Mouse (Mus musculus) small intestine, adult 2 months (tissue): Measurements from ENCODE around the gene Smyd3. TPM values are rescaled to one million over a fixed set of nuclear protein-coding genes. Genes with fewer than 3 reads are reported as not detected.

Source experiments
- H3K27ac ChIP-seq: fragments of 200-500 bp; 2 replicates; pipeline ENCODE4 v1.5.1; 2012; ENCODE audit warnings: low read depth, low read length, control low read depth, inconsistent platforms; ENCODE audit not compliant: insufficient read depth
- H3K27me3 ChIP-seq: fragments of 200-500 bp; 2 replicates; pipeline ENCODE4 v1.6.1; 2012; ENCODE audit warnings: mild to moderate bottlenecking, moderate library complexity, low read length, inconsistent platforms; ENCODE audit not compliant: control insufficient read depth, insufficient read depth
- H3K36me3 ChIP-seq: fragments of 200-500 bp; 2 replicates; pipeline ENCODE4 v1.6.1; 2012; ENCODE audit warnings: mild to moderate bottlenecking, low read length, control low read depth, inconsistent platforms; ENCODE audit not compliant: control insufficient read depth, insufficient read depth
- H3K4me1 ChIP-seq: fragments of 200-500 bp; 2 replicates; pipeline ENCODE4 v1.6.1; 2012; ENCODE audit warnings: low read length, inconsistent platforms, mixed read lengths; ENCODE audit not compliant: control insufficient read depth, insufficient read depth, insufficient read length
- H3K4me3 ChIP-seq: fragments of 200-500 bp; 2 replicates; pipeline ENCODE4 v1.5.1; 2012; ENCODE audit warnings: low read depth, mild to moderate bottlenecking, control low read depth, inconsistent platforms, low read length, moderate library complexity
- CTCF ChIP-seq: fragments of 200-500 bp; IDR thresholded peaks from 2 replicates; pipeline ENCODE4 v1.5.1; 2012; ENCODE audit warnings: low read depth, mild to moderate bottlenecking, control low read depth, inconsistent platforms, low read length, moderate library complexity, mixed read lengths; ENCODE audit not compliant: insufficient replicate concordance, insufficient read length; ENCODE audit errors: extremely low read depth
- POLR2A ChIP-seq: fragments of 200-500 bp; IDR thresholded peaks from 2 replicates; pipeline ENCODE4 v1.6.1; 2012; ENCODE audit warnings: low read depth, mild to moderate bottlenecking, control low read depth, inconsistent platforms, low read length, moderate library complexity
- WGBS: fragments of 180-500 bp; shearing (Covaris S2); methylation state at CpG from one replicate; pipeline ENCODE4 v1.1.7; 2018; 5-methylcytosine and 5-hydroxymethylcytosine counted together
- polyA plus RNA-seq: library from polyadenylated mRNA; depleted of rRNA; stranded (reverse); fragments of >200 nt; gene quantifications from 2 replicates; pipeline ENCODE4 v1.2.3, GENCODE M21; 2012; rRNA removed

The Smyd3 gene
- polyA plus RNA-seq, 1 experiment: 1.1 TPM

DNA sequence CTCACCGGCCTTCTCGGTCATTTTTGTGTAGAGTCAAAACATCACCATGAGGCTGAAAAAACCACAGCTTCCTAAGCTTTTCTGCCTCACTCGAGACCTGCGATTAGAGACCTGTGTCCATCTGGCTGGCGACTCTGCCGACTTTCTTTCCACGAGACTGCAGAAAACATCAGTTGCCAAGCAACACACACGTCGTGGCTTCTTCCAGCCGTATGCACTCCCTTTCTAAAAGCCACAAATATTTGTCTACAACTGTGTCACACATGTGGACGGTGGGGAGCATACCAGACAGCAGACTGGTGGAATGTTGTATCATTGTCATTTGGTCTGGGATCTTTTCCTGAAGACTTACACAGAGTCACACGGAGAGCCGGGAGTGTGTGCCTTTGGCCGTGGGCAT, 606.9 kb downstream of the Smyd3 start:
- H3K4me1 ChIP-seq: no peaks in the 10 kb centered on the region
- H3K4me3 ChIP-seq: no peak overlapping the region
- WGBS: 52% methylated on average over 14 of the region's 14 CpGs
- no peaks in the 10 kb centered on the region for H3K36me3 ChIP-seq
- TF ChIP-seq POLR2A (no peak), CTCF (no peak)
- no peaks in the 10 kb centered on the region for H3K27me3 ChIP-seq
- H3K27ac ChIP-seq: no peak overlapping the region

Other genes with a start within 250 kb of the Smyd3 start
- 2.1 and 2.7 TPM in 2 replicates for gene Tfb2m, start 28.2 kb upstream of the Smyd3 start, polyA plus RNA-seq
- 7.8 and 12.7 TPM in 2 replicates for gene Cnst, start 28.3 kb upstream of the Smyd3 start, polyA plus RNA-seq
- 8.3 and 8.4 TPM in 2 replicates for gene Sccpdh, start 150.2 kb upstream of the Smyd3 start, polyA plus RNA-seq
- not detected in 2 replicates for gene Kif28, start 227.2 kb upstream of the Smyd3 start, polyA plus RNA-seq